Mouse (Mus musculus) heart, postnatal 0 days (tissue): Measurements from ENCODE around the gene Tradd.

Experiments used
- CTCF ChIP-seq: IDR thresholded peaks from 2 replicates; pipeline ENCODE4 v1.5.1; 2016; ENCODE audit warnings: antibody characterized with exemption, control low read depth, low read depth
- EP300 ChIP-seq: IDR thresholded peaks from 2 replicates; pipeline ENCODE4 v1.6.1; 2016; ENCODE audit warnings: antibody characterized with exemption, low read depth

GRCm38 (mm10) chr8:105280567-105280966, 16.2 kb upstream of the Tradd start:
- TF ChIP-seq CTCF (no peak), EP300 (no peak)
